Mouse (Mus musculus) adrenal gland, postnatal 25 days (tissue): ENCODE data around the gene Hhex. TPM values are rescaled to one million over a fixed set of nuclear protein-coding genes. Genes with fewer than 3 reads are reported as not detected.

Experiments used
- DNase-seq: peaks from one replicate; pipeline ENCODE4 v3.0.0; 2021; ENCODE audit warnings: mixed read lengths
- long read RNA-seq: library from polyadenylated mRNA; stranded (forward); transcript quantifications from one replicate; pipeline ENCODE4 v2.0.0, GENCODE M21; 2021
- total RNA-seq: library from RNA; stranded (reverse); gene quantifications from 2 replicates; pipeline ENCODE4 v1.2.3, GENCODE M21; 2021

The Hhex gene
- total RNA-seq = 27.0 and 29.7 TPM in 2 replicates
- long read RNA-seq, transcript Hhex-201 (4 exons, 1,802 nt) = major isoform, 179 of 191 reads
- long read RNA-seq, partial matches to known transcripts = 10 of 191 reads
- long read RNA-seq, other reads (novel, unspliced or antisense) = 2 of 191 reads

GRCm38 (mm10) chr19:37434263-37434951 is at the start of gene Hhex:
TSS of gene Hhex (plus strand) at chr19:37434810.
- DNase-seq = peak; percentile 94

DNA sequence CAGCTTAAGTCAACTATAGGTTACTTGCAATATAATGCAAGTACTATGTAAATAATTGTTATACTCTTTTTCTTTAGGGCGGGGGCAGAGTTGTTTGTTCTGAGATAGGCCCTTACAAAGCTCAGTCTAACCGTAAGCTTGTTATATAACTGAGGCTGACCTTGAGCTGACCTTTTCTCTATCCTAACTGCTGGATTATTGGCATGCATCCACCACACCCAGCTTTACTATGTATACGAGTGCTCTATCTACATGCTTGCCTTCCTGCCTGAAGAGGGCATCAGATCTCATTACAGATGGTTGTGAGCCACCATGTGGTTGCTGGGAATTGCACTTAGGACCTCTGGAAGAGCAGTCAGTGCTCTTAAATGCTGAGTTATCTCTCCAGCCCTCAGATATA is 48.5 kb upstream of the Hhex start:
- no peak for DNase-seq

DNA sequence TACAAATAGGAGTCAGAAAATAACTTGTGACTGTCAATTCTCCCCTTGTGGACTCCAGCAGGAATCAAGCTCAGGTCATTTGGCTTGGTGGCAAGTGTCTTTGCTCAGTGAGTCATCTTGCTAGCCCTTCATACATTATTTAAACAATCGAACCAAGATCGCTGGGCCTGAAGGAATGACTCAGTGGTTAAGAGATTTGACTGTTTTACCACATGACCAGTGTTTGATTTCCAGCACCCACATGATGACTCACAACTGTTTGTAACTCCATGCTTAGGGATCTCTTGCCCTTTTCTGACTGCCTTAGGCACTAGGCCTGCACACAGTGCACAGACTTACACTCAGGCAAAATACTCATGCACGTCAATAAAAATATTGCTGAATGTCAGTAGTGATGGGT is 42.7 kb upstream of the Hhex start:
- no peak for DNase-seq

DNA sequence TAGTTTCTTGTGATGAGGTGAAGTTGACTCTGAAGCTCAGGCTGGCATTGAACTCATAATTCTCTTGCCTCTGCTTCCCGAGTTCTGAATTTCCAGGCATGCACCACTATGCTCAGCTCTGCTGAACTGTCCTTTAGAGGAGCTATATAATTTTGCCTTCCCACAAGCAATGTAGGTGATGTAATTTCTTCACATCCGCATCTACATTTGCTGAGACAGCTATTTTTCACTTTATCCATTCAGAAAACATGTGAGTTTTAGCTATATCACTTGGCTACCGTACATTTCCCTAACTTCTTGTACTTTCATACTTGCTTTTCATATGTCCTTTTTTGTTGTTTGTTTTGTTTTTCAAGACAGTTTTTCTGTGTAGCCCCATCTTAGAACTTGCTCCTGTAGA is 38.3 kb upstream of the Hhex start:
- no peak for DNase-seq

GRCm38 (mm10) chr19:37400936-37401335 is 33.7 kb upstream of the Hhex start:
- DNase-seq = no peak

DNA sequence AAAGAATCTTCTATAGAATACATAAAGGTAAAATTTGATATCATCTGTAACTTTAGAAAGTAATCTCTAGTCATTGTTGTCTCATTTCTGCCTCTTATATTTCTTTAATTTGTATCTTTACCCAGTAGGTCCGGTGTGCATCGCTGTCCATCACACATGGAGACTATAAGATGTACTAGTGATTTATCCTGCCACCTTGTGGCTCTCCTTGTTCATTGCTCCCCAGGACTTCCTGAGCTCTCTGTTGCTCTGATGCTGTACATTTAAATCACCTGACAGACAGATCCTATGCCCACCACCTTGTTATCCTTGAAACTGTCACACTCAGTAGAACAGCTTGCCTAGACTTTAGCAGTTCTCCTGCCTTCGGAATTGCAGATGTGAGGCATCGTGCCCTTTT is 16.3 kb upstream of the Hhex start:
- no peak for DNase-seq

DNA sequence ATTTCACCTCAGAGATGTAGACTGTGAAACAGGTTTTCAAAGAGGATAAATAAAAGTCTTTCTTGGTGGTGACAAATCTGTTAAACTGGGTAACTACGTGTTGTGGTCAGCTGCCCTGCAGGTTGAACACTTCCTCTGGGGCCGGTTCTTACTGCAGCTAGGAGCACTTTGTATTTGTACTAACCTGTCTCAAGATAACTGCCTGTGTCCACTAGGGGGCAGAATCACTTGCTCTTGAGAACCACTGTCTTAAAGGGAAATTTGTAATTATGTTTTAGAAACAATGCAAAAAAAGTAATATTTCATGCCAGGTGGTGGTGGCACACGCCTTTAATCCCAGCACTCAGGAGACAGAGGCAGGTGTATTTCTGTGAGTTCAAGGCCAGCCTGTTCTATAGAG is 15.0 kb upstream of the Hhex start:
- DNase-seq = peak; percentile 36

GRCm38 (mm10) chr19:37428589-37428988 is 6.0 kb upstream of the Hhex start:
- no peak for DNase-seq

GRCm38 (mm10) chr19:37431139-37431756 is 3.4 kb upstream of the Hhex start:
- no peak for DNase-seq

GRCm38 (mm10) chr19:37432868-37433570 is 1.6 kb upstream of the Hhex start:
- no peak for DNase-seq

GRCm38 (mm10) chr19:37433895-37434262 is 731 bp upstream of the Hhex start:
- peak; percentile 36 for DNase-seq

- DNase-seq = peak; percentile 63
Measured at GRCm38 (mm10) chr19:37435041-37435852, 637 bp downstream of the Hhex start.

DNA sequence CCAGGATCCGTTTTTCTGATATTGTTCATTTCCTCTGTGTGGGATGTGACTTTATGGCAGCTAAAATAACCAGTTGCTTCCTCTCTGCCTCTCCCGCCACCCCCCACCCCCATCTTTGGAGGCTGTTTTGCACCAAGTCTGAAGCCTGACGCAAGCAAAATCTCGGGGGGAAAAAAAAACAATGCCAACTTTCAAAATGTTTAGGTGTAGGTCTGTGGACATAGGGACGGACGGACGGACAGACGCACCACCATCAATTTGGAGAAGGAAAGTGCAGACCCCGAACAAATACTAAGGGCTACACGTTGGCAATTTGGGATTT is 1.2 kb downstream of the Hhex start:
- DNase-seq = peak; percentile 25

GRCm38 (mm10) chr19:37436514-37437288 is 2.1 kb downstream of the Hhex start:
- peak; percentile 38 for DNase-seq

- DNase-seq = no peak
Measured at GRCm38 (mm10) chr19:37437289-37437606, 2.6 kb downstream of the Hhex start.

DNA sequence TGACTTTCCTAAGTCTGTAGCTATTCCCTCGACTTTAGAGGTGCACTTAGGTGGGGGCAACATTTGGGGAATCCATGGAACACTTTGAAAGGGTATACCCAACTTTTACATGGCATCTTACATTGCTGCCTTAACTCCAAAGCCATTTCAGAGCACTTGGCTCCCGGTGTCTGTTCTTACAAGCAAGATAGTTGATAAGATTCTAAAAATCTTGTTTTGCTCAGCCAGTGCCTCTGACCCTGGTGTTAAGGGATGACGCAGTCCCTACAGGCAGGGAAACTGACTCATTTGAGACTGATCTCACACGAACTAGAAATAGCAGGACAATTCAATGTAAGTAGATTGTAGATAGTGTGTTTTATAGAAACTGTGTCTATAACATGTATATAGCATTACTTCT is 5.6 kb downstream of the Hhex start:
- no peak for DNase-seq

GRCm38 (mm10) chr19:37440708-37441475 is 6.3 kb downstream of the Hhex start:
- DNase-seq = peak; percentile 75

GRCm38 (mm10) chr19:37442524-37443286 is 8.1 kb downstream of the Hhex start:
- no peak for DNase-seq

DNA sequence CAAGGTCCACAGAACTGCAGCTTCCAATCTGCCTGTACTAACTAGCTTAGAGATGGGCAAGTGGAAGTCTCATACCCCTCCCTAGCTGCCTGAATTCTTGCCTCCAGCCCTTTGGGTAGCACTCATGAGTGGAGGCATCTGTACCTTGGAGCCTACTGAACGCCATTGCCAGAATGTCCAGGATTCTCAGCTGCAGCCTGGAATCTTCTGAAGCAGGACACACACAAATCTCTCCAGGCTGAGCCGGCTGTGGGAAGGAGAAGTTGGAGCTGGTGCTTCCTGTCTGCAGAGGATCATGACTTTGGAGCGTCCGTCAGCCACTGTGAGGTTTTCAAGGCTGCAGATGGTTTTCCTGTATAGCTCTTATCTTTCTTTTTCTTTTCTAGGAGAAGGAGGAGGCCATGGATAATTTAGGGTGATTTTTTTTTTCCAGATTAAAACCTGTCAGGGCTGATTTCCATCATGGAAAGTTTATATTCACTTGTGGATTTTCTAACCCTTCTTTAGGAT is 9.1 kb downstream of the Hhex start:
- DNase-seq = no peak

DNA sequence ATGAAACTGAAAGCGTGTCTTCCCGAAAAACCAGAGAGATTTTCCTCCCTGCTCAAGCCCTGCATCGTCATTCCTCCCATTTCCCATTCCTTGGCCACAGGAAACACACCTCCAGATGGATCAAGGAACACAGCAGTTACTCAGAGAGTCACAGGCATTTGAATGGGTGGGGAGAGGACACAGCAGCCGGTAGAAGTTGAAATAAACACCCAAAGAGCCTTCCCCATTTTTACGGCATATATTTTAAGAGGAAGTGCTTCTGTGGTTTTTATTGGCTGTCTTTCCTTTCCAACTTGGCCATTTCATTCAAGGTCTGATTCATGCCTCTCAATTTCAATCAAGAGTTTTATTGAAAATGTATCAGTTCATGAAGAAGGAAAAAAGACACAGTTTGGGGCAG is 13.6 kb downstream of the Hhex start:
- DNase-seq = no peak
